Mouse (Mus musculus) bone marrow macrophage, adult 2 months (primary cell): ENCODE results near the gene Togaram2. TPM values are rescaled to one million over a fixed set of nuclear protein-coding genes. Genes with fewer than 3 reads are reported as not detected.

ENCODE experiments used
- H3K27ac ChIP-seq: 2 replicates; pipeline ENCODE4 v1.5.1; 2012; ENCODE audit warnings: low read depth, low read length; ENCODE audit not compliant: insufficient read depth
- H3K4me1 ChIP-seq: 2 replicates; pipeline ENCODE4 v1.6.1; 2012; ENCODE audit warnings: low read length; ENCODE audit not compliant: control insufficient read depth, insufficient read depth
- H3K4me3 ChIP-seq: 2 replicates; pipeline ENCODE4 v1.5.1; 2012; ENCODE audit warnings: mild to moderate bottlenecking, low read length, moderate library complexity; ENCODE audit not compliant: insufficient read depth
- CTCF ChIP-seq: IDR thresholded peaks from 2 replicates; pipeline ENCODE4 v1.5.1; 2012; ENCODE audit warnings: low read depth, mild to moderate bottlenecking, low read length, moderate library complexity
- POLR2A ChIP-seq: IDR thresholded peaks from 2 replicates; pipeline ENCODE4 v1.6.1; 2012; ENCODE audit warnings: mild to moderate bottlenecking, low read depth, low read length, borderline replicate concordance
- polyA plus RNA-seq: library from polyadenylated mRNA; stranded (reverse); fragments of >200 nt; gene quantifications from 2 replicates; pipeline ENCODE4 v1.2.4, GENCODE M21; 2012; ENCODE audit not compliant: missing spikeins, insufficient read depth, insufficient read length

Togaram2 gene
- polyA plus RNA-seq, 1 experiment = not detected

- Histone ChIP-seq H3K4me1 (peaks cover 7% of the 10 kb centered on the region), H3K27ac (no peak overlapping the region), H3K4me3 (no peak overlapping the region)
- TF ChIP-seq CTCF = no peak
- no peak for TF ChIP-seq POLR2A
These were observed 875 bp downstream of the Togaram2 start for GRCm38 (mm10) chr17:71673936-71674335.

GRCm38 (mm10) chr17:71674886-71675285, 1.8 kb downstream of the Togaram2 start:
- H3K27ac ChIP-seq = no peak overlapping the region
- H3K4me1 ChIP-seq = peaks cover 4% of the 10 kb centered on the region
- H3K4me3 ChIP-seq = no peak overlapping the region
- TF ChIP-seq POLR2A (no peak), CTCF (no peak)

- Histone ChIP-seq H3K4me3 (no peak overlapping the region), H3K4me1 (peaks cover 15% of the 10 kb centered on the region), H3K27ac (no peak overlapping the region)
- no peak for TF ChIP-seq POLR2A
These were observed 8.6 kb downstream of the Togaram2 start for GRCm38 (mm10) chr17:71681666-71682065.

DNA sequence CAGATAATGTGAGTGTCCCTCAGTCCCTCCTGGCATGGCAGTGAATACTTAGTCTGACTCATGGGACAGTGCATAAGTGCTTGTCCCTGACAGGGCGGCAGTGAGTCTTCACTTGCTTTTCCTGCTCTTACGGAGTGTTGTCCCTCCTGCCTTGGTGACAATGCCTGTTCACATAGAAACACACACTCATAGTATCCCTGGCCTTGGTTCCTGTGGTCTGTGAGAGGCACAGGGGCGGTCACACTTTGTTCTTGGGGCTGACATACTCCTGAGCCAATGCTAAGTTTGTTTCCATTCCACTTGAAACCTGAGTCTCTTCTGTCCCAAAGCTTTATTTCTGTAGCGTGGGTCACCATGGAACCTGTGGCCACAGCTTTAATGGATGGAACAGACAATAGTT, 9.3 kb downstream of the Togaram2 start:
- no peak overlapping the region for H3K4me3 ChIP-seq
- H3K4me1 ChIP-seq = peaks cover 15% of the 10 kb centered on the region
- TF ChIP-seq POLR2A = no peak
- TF ChIP-seq CTCF = no peak
- H3K27ac ChIP-seq = no peak overlapping the region

DNA sequence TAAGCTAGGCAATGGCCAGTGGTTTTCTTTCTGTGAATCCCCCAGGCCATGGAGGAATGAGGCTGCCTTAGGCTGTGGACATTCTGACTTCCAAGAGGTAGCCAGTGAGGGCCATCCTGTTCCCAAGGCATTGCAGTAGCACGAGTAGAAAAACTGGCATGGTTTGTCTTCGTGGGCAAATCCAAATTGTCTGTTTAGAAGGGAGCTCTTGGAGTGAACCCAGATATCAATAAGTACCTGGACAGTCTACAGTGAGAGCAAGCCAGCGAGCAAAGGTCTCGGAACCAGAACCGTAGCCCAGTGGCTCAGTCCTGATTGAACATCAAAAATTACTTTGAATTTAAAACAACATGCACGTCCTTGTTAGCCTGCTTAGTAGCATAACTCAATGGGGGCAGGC, 10.2 kb downstream of the Togaram2 start:
- TF ChIP-seq POLR2A (no peak), CTCF (no peak)
- Histone ChIP-seq H3K4me3 (no peak overlapping the region), H3K27ac (no peak overlapping the region), H3K4me1 (peaks cover 15% of the 10 kb centered on the region)

GRCm38 (mm10) chr17:71684103-71684608, 11.1 kb downstream of the Togaram2 start:
- TF ChIP-seq CTCF (no peak), POLR2A (no peak)
- Histone ChIP-seq H3K4me1 (peaks cover 15% of the 10 kb centered on the region), H3K27ac (no peak overlapping the region), H3K4me3 (no peak overlapping the region)

DNA sequence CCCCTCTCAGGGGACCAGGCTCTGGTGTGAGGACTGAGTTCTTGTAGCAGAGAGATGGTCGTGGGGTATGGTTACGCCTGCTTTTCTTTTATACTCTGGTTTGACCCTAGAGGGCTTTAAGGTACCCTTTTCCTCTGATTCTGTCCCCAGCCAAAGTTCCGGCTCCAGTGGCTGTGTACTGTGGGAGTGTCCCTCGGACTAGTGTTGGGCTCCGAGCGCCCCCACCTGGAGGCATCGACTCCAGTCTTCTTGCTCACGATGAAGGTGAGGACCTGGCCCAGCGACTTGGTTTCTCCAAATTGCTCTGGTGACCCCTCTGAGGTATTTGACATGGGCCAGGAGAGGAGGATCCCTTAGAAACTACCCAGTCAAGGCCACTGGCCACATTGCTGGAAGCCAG, 14.4 kb downstream of the Togaram2 start:
- TF ChIP-seq CTCF (no peak), POLR2A (no peak)
- Histone ChIP-seq H3K4me3 (no peak overlapping the region), H3K4me1 (peaks cover 15% of the 10 kb centered on the region), H3K27ac (no peak overlapping the region)

DNA sequence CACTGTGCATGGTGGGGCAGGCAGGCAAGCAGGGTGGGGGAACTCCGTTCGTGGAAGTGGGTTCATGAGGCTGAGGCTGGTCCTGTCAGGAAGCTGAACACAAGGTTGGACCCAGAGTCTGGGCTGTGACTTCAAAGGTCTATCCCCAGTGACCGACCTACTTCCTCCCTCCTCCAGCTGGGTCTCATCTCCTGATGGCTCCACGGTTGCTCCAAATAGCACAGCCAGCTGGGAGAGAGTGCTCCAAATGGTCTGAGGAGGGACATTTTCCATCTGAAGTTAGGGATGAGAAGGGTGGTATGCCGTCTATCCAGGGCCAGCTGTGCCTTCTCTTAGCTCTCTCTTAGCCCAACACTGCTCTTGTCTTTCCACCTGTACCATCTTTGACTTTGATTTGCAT, 16.8 kb downstream of the Togaram2 start:
- Histone ChIP-seq H3K4me1 (peaks cover 2% of the 10 kb centered on the region; the same call in 1 of the 2 replicates), H3K27ac (no peak overlapping the region), H3K4me3 (no peak overlapping the region)
- TF ChIP-seq CTCF (no peak), POLR2A (no peak)

DNA sequence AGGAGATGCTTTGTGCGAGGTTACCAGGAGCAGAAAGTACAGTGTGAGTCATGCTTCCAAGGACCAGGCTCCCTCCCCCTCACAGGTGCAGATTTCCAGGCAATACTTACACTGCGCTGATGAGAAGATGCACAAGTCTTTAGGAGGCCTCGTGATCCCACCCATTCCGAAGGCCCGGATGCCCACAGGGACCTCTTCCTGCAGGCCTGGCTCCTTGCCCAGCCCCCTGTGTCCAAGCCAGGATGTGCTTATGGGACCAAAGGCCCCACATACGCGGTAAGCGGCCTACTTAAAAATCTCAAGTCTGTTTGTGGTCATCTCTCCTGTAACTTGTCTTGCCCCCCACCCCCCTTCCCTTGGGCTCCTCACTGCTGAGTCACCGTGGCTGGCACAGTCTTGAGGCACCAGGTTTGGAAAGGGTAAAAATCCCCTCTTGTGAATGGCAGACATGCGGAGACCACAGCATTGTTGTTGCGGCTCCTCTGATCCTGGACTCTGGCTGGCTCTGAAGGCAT, 18.4 kb downstream of the Togaram2 start:
- H3K4me3 ChIP-seq = no peak overlapping the region
- TF ChIP-seq CTCF (no peak), POLR2A (no peak)
- H3K4me1 ChIP-seq = no peaks in the 10 kb centered on the region
- no peak overlapping the region for H3K27ac ChIP-seq

DNA sequence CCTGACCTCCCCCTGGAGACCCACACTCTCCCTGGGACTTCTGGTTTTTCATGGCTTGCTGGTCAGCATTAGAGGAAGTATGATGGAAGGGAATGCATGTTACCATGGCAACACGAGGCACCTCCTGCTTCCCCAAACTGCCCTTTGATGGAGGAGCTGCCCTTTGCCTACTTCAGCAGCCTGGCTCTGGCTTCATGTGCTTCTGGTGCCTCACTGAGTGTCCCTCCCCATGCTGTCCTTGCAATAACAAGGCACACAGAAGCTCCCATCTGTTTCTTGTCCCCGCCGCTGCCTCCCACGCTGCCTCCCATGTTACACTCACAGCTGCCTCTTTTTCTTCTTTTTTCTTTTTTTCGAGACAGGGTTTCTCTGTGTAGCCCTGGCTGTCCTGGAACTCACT, 20.3 kb downstream of the Togaram2 start:
- TF ChIP-seq CTCF (no peak), POLR2A (no peak)
- no peak overlapping the region for H3K4me3 ChIP-seq
- H3K27ac ChIP-seq = no peak overlapping the region
- no peaks in the 10 kb centered on the region for H3K4me1 ChIP-seq

DNA sequence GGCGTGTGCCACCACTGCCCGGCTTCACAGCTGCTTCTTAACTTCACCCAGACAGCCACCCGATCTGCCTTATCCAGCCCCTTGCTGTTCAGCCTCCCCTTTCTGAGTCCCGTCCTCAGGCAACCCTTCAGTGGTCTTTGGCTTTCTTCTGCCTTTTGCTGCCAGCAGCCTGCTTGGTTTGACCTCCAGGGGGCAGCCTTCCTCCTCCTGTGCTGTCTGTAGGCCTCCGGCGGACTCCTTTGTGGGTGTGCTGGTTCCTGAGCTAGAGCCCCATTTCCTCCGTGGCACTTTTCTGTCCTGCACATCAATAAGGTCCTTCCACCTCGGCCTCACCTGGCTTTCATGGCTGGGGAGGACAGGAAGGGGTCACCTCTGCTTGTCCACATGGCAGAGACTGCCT, 20.7 kb downstream of the Togaram2 start:
- Histone ChIP-seq H3K4me1 (no peaks in the 10 kb centered on the region), H3K4me3 (no peak overlapping the region), H3K27ac (no peak overlapping the region)
- TF ChIP-seq CTCF (peak; percentile 38; the same call in 1 of the 2 replicates), POLR2A (no peak)

- H3K4me1 ChIP-seq = no peaks in the 10 kb centered on the region
- TF ChIP-seq CTCF (no peak), POLR2A (no peak)
- no peak overlapping the region for H3K4me3 ChIP-seq
- H3K27ac ChIP-seq = no peak overlapping the region
These were observed 22.1 kb downstream of the Togaram2 start for GRCm38 (mm10) chr17:71695151-71695550.
